Mouse (Mus musculus) adrenal gland, postnatal 4 days (tissue): ENCODE results near the gene Nos3. TPM values are rescaled to one million over a fixed set of nuclear protein-coding genes. Genes with fewer than 3 reads are reported as not detected.

ENCODE experiments used
- DNase-seq, 2 experiments: peaks; one replicate each; pipeline ENCODE4 v3.0.0; 2021 to 2022; ENCODE audit warnings: low spot score in 2 of 2, mixed read lengths in 2 of 2
- total RNA-seq, 2 experiments: library from RNA; stranded (reverse); gene quantifications; 2 replicates each; pipeline ENCODE4 v1.2.3; 2021

Nos3 gene
- total RNA-seq, 2 experiments from 2014 or later, result 11.5 to 12.3 TPM

DNA sequence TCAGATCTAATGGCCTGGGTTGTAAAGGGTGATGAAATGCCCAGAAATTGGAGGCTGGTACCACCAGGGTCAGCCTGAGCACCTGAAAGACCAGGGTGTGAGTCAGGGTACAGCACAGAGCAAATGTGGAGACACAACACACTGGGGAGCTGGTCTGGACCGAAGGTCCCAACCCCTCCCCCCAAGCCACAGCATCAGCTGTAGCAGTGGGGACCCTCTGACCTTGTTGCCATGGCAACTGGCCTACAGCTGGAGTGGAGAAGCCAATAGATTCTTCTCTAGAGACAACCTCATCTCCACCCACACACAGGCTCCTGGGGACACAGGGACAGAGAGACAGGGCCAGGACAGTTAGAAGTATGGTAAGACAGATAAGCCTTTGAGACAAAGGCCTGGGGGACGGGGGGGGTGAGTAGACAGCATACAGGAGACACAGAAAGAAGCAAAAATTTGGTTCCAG lies 20.6 kb upstream of the Nos3 start:
- DNase-seq, result no peak

DNA sequence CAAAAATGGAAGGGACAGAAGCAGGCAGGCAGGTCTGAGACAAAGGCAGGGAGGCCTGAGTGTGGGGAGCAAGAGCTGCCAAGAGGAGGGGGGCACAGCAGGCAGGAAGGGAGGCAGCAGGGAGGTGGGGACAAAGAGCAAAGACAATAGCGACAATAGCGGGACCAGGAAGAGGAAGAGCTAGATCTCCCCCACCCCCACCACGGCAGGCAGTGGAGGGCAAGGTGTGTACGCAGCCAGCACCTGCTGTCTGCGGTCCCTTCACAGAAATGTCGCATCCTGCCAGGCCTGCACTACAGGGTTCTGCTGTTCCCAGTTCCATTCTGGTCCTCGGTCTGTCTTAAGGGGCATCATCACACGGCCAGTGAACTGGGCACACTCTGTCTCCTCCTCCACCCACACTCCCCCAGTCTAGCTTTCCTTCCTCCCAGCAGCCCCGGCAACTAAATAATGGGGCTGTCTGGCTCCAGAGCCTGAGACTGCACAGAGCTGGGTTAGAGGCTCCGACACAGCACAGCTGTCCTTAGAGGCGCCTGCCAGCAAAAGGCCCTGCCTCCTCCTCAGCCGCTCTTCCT lies 20.0 kb upstream of the Nos3 start:
- DNase-seq, result no peak

DNA sequence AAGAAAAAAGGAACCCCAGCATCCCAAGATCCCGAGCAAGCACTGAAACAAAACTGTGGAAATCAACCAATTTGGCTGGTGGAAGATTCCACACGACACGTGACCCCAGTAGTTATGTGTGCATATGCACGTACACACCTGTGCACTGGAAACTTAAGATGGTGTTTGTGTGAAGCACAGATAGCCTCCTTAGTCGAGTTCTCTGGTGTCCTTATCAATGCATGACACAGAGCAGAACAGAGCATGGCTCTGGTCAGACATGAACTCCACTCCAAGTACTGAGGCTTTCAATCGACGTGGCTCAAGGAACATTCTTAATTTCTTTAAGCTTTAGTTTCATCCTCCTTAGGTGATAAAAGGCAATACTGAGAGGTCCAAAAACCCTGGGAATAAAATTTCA lies 18.3 kb upstream of the Nos3 start:
- DNase-seq, result no peak

DNA sequence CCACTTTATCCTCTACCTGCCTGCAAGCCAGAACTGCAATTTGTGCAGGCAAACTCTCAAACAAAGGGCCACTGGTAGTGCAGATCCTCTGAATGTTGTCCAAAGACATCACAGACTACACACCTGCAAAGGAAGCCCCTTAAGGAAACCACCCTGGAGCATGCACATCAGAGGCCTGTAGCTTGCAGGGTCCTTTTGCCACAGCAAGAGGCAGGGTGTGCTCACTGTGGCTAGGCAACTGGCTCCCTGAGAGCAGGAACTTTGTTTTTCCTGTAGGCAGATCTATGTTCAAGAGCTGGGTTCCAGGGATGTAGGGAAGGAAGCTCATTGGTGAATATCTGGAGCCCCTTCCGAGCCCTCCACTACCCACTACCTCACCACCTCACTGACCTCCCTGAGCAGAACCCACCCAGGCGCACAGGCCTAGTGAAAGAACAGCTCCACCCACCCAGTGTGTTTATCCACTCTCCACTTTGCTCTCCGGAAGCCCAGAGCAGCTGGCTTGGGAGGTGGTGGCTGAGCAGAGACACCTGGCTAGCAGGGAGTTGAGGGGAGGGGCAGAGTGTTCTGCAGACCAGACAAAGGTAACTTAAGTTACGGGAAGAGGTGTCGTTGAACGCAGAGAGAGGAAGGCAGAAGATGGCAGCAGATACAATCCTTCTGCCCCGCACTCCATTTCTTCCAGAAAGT lies 17.3 kb upstream of the Nos3 start:
- no peak for DNase-seq

DNA sequence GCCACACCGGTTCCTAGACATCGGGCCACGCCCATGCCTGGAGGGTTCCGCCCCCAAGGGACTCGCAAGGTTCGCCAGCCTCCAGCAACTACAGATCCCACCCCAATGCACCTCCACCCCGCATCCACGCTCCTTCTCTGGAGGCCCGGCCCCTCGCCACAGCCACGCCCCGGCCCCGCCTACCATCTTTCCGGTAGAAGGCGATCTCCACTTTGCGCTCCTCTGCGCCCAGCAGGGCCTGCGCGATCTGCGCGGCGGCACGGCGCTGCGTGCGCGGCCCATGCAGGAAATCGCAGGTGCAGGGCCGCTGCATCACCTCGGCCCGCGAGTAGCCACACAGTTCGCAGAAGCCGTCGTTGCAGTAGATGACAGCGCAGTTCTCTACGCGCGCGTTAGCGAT lies 16.5 kb upstream of the Nos3 start:
- peak; percentile 51 to 63 for DNase-seq

DNA sequence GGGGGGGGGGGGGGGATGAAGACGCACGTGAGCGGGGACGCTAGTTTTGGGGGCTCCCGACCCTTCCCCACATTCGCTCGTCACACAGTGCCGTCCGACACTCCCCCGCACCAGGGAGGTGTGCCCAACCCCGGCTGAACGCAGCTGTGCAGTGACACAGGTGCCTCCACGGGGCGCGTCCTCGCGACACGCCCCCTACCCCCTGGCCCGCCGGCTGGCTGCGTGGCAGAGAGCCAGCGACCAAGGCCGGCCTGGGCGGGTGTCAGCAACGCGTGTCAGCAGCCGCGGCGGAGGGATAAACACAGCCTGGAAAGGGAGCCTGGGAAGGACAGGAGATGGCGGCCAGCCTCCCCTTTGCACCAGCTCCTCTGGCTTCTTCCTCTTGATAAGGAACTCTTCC lies 16.1 kb upstream of the Nos3 start:
- no peak for DNase-seq

DNA sequence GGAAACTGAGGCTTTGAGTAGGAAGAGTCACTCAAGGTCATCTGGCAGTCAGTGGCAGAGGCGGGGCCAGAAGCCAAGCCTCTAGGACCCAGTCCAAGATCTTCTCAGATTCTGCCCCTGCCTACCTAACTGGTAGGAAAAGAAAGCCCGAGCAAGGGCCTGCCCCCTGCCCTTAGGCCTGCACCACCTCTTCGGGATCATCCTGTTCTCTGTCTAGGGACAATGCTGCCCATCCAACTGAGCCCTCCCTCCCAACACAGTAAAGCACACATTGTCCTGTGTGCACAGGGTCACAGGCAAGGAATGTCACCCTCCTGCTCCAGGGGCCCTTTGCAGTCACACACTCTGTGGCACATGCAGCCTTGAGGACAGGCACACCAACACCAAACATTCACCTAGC lies 14.5 kb upstream of the Nos3 start:
- no peak for DNase-seq

DNA sequence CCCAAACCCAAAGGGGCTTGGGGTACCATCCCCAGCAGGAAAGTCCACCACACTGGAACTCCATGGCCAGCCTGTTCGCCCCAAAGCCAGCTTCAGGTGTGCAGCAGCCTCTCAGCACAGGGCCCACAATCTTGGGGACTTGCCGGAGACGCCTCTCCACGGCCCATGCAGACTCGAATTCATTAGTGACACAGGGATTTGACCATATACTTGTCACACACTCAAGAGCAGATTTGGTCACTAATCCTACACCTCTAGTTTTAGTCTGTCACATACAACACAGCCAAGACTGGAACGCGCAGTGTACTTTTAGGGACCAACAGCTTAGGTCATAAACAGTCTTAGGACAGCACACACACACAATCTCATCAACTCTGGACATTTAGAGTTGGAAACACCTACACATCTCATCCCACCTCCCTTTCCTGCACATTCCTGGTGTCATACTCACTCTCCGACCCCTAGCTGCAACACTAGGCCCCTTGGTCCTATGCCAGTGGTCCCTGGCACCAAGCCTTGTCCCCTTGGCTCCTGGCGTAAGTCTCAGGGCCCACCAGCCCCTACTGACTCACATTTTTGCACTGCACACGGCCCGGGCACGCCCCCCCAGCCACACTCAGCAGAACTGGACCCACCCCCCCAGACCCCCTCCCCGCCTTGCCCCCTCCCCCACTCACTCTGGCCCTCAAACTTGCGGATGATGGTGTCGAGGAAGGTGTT lies 13.9 kb upstream of the Nos3 start:
- no peak for DNase-seq

DNA sequence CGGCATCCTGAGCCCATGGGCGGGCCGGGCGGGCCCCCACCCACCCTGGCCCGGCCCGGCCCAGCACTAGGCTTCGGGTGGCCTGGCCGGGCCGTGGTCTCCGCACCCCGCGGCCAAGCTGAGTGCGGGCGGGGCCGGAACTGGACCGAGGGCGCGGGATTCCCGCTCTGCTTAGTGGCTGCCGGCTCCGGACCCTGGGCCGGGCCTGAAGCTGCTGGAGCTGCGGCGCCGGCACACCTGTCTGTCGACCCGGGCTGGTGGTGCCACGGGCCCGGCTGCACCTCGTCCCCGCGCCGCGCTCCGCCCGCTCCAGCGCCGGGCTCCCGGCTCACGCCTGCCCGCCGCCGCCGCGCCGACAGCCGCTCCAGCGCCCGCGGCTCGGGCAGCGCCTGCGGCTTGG lies 13.3 kb upstream of the Nos3 start, which contains the start of gene Kcnh2:
Kcnh2 (minus strand) TSS at position 327 of the 400 bp plus-strand sequence.
- no peak for DNase-seq

DNA sequence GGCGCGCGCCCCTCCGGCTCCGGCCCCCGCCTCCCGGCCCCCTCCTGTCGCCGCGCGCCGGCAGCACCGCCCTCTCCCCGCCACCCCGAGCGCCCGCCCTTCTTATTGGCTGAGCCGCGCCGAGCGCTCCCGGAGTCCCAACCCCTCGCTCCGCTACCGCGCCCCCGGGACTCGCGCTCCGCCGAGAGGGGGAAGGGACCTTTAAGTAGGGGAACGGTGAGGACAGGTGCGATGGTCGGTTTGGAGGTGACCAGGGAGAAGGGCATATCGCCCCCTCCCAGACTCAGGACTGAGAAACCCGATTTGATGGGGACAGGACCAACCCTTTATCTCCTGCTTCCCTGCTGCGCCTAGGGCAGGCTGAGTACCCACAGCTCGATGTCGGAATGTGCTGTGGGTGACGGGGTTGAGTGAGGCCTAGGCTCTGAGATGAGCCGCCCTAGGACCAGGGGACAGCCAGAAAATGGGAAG lies 12.9 kb upstream of the Nos3 start:
- peak; percentile 68 to 72 for DNase-seq

DNA sequence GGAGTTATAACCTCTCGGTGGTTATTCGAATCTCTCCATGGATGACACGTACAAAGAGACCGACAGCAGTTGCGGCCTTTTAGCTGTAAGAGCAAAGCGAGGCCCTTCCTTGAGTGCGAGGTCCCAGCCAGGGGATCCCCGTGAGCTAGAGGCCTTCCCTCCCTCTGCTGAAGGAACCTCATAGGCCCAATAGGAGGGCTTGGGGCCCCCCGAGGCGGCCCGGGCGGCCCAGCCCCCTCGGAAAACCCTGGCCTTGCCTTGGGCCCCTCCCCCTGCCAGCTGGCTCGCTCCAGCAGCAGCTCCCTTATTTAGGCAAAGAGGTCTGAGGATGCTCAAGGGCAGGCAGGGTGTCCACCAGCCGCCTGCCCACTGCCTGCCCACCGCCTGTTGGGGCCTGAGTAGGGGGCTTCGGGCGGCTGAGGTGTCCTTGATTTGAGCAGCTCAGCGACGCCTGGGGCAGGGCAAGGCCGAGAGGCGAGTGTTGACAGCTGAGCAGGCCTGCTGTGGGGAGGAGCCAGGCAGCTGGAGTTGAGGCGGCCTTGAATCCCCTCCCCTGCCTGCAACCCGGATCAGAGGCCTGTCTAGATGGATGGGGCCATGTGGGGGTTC lies 12.3 kb upstream of the Nos3 start:
- peak in 1 of 2 experiments; percentile 60 for DNase-seq

DNA sequence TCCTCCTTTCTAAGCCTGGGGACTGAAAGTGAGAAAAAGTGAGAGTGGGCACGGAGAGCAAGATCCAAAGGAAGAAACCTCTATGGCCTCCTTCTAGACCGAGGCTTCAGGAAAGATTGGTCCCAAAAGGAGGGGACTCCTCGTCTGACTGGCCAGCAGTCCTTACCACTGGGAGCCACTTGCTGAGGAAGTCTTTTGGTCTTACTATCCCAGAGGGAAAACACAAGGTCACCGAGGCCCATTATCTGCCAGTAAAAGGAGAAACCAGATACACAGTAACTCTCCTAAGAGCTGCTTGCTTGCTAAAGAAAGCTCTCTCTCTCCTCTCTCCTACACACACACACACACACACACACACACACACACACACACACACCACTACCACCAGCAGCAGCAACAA lies 11.3 kb upstream of the Nos3 start:
- DNase-seq, result no peak

DNA sequence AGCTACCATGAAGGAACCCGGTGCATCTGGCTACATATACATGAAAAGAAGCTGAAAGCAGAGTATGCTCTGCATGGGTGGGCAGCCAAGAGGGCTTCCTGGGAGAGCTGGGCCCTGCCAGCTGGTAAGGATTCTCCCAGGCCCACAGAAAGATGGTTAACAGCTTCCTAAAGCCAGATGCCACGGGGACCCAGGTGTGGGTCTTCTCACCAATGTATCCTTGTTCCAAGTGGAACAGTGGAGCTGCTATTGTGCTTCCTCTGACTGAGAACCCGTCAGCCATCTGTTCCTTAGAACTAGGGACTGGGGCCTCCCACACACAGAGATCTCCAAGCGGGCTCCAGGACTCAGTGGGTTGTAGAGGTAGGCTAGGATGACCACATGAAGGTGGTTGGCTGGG lies 7.8 kb upstream of the Nos3 start:
- DNase-seq, result no peak

DNA sequence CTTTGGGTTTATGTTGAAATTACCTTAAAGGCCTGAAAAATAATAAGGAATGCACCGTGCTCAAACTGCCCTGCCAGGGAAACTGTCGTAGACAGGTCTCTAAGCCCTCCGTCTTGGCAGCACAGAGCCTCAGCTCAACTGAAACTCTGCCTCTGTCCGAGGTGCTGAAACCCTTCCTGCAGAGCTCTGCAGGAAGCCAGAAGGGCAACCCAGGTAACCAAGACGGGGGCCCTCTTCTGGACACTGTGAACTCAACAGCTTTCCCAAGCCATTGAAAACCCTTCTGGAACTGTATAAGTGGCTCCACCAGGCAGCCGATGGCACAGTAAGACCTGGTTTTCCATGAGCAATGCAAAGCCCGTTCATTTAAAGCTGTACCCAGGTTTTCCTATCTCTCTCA lies 7.1 kb upstream of the Nos3 start:
- peak in 1 of 2 experiments; percentile 66 for DNase-seq

DNA sequence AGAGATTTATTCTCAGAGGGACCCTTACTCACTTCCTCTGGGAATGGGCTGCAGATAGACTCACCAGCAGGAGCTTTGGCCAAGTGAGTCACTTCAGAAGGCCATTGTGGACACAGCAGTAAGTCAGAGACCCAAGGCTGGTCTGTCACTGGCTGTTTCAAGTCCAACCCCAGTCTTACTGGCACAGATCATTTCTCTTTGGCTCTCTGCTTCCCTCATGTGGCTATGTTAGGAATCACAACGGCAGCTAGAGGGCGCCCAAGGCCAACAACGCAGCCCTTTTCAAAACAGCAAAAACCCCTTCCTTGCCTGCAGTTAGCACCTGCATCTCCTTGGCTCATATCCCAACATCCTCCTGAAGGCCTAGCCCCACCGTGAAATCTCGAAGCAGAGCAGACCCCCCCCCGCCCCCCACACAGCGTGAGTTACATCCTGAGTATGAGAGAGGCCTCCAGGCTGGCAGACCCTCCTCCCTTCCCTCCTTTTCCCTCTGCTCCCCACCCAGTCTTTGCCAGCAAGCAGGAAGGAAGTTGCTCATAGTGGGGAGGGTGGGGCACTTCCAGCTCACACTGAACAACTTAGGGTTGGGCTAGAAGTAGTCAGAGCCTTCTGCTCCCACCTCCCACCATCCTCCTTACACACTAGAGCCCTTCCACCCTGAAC lies 3.7 kb upstream of the Nos3 start:
- DNase-seq, result peak; percentile 65 to 71

DNA sequence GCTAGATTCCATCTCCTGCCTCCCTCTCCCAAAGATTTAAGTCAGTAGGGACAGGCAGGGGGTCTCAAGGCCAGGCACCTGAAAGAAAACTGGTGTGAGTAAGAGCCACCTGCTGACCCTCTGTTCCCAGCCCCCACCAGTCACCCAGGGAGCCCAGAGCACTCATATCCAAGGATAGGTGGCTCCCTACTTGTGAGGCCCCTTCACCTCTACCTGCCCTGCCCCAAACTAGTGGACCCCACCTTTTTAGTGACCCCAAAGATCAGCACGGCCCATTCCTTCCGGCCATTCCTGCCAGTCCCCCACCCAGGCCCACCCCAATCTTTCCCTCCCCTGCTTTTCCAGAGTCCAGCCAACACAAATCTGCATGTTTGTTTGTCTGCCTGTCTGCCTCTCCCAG lies 1.1 kb upstream of the Nos3 start:
- no peak for DNase-seq

DNA sequence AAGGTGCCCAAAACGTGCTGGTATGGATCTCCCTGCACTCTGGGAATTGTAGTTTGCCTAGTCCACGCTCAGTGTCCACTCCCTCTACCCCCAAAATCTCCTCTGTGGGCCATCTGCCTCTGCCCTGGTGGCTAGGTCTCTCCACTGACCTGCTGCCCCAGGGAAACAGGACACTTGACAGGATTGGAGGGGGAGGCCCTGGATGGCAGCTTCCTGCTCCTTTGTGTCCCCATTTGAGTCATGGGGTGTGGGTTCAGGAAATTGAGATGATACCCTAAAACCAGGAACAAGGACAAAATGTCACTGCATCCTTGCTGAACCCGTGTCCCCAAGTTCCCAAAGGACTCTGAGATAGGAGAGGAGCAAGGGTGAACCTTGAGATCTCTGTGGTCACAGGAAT lies 549 bp upstream of the Nos3 start:
- no peak for DNase-seq

DNA sequence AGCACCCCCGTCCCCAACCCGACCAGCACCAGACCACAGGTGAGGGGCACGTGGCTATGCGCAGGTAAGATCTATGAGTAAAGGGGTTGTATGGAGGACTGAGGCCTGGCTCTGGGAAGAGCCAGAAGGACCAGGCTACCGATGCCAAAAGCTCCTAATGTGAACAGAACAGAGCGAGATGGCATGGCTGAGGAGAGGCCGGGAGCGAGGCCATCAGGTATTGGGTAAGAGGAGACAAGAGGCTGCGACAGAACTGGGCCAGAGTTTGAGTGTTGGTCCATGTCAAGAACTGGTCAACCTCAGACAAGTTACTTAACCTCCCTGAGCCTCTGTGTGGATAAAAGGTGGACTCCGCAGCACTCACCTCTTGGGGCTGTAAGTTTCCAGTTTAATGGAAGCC lies 353 bp downstream of the Nos3 start:
- DNase-seq, result no peak

DNA sequence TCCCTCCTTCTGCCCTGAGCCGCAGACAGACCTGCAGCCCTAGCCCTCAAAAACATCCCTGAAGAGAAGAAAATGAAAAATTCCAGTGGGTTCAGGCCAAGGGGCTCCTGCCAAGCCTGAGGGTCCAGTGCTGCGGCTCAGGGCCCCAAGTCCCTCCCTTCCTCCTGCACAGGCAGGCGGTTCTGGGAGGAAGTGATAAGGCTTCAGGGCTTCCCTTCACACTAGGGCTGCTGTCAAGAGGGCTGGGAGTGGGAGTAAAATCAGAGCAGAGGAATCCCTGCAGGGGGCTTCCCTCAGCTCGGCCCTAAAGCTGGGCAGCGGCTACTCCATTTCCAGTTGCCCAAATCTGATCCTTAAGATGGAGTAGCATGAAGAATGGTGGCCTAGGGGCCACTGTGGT lies 918 bp downstream of the Nos3 start:
- no peak for DNase-seq

DNA sequence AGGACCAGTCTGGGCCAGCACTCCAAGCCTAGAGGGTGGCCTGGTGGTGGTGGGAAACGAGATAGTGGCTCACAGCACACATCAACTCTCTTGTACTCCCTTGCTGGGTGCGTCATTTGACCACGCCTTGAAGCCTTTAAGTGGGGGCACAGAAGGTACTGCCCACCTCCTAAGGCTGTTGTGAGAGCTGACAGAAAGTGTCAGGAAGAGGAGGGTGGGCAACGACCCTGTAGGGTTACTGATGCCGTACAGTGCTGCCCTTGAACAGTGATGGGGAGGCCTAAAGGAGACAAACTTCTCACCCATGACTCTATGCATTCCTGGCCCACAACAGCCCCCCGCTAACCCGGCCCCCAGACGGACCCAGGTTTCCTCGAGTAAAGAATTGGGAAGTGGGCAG lies 1.8 kb downstream of the Nos3 start:
- no peak for DNase-seq

DNA sequence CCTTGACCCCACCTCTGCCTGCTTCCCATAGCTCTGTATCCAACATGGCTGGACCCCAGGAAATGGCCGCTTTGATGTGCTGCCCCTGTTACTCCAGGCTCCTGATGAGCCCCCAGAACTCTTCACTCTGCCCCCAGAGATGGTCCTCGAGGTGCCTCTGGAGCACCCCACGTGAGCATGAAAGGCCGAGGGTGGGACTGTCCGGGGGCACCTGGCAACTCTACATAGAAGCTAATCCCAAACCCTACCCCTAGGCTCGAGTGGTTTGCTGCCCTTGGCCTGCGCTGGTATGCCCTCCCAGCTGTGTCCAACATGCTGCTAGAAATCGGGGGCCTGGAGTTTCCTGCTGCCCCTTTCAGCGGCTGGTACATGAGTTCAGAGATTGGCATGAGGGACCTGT lies 5.2 kb downstream of the Nos3 start:
- DNase-seq, result no peak
